Mouse (Mus musculus) heart, postnatal 0 days (tissue): ENCODE data around the gene Slc38a2.

ENCODE experiments used
- CTCF ChIP-seq: IDR thresholded peaks from 2 replicates; pipeline ENCODE4 v1.5.1; 2016; ENCODE audit warnings: antibody characterized with exemption, control low read depth, low read depth
- EP300 ChIP-seq: IDR thresholded peaks from 2 replicates; pipeline ENCODE4 v1.6.1; 2016; ENCODE audit warnings: antibody characterized with exemption, low read depth

DNA sequence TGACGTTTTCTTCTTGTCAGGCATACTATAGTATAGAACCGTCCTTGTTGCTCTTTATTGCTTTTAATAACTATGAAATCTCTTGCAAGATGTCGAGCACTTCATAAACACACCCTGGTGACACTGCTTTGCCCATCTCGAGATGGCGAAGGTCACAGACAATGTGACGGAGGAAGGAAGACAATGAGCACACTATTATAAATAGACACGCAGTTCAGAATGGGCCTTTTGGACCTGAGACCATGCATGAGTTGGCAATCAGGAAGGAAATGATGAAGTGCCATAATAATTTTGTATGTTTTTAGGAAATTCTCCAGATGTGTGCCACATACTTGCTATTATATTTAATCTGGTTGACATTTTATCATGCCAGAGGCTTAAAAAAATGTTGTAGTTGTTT lies 34.9 kb upstream of the Slc38a2 start:
- no peak for TF ChIP-seq EP300
- no peak for TF ChIP-seq CTCF
